Mouse (Mus musculus): ENCODE results near the gene Samhd1.

Samhd1 gene

GRCm38 (mm10) chr2:157102256-157102655 lies 32.8 kb downstream of the Samhd1 start:
- DNase-seq (ENCODE audit: extremely low read depth, insufficient read length, low spot score) = no peak

GRCm38 (mm10) chr2:157101650-157102049 lies 33.4 kb downstream of the Samhd1 start:
- no peak for DNase-seq (ENCODE audit: extremely low read depth, insufficient read length, low spot score)

GRCm38 (mm10) chr2:157100319-157100605 lies 34.8 kb downstream of the Samhd1 start:
- no peak for DNase-seq (ENCODE audit: extremely low read depth, insufficient read length, low spot score)

GRCm38 (mm10) chr2:157099532-157100318 lies 35.3 kb downstream of the Samhd1 start:
- DNase-seq (ENCODE audit: extremely low read depth, insufficient read length, low spot score) = no peak

- no peak for DNase-seq (ENCODE audit: extremely low read depth, insufficient read length, low spot score)
Measured at GRCm38 (mm10) chr2:157095005-157095755, 39.9 kb downstream of the Samhd1 start.

GRCm38 (mm10) chr2:157092024-157092423 lies 43.0 kb downstream of the Samhd1 start:
- DNase-seq (ENCODE audit: extremely low read depth, insufficient read length, low spot score) = no peak

GRCm38 (mm10) chr2:157087536-157088317 lies 47.3 kb downstream of the Samhd1 start:
- DNase-seq (ENCODE audit: extremely low read depth, insufficient read length, low spot score) = no peak

GRCm38 (mm10) chr2:157086796-157087195 lies 48.3 kb downstream of the Samhd1 start, which contains the start of gene Tldc2:
Tldc2 (plus strand) TSS chr2:157087055.
- DNase-seq (ENCODE audit: extremely low read depth, insufficient read length, low spot score) = no peak

GRCm38 (mm10) chr2:157084831-157085585 lies 50.1 kb downstream of the Samhd1 start:
- no peak for DNase-seq (ENCODE audit: extremely low read depth, insufficient read length, low spot score)

GRCm38 (mm10) chr2:157081960-157082359 lies 53.1 kb downstream of the Samhd1 start:
- no peak for DNase-seq (ENCODE audit: extremely low read depth, insufficient read length, low spot score)

- no peak for DNase-seq (ENCODE audit: extremely low read depth, insufficient read length, low spot score)
Measured at GRCm38 (mm10) chr2:157081331-157081730, 53.7 kb downstream of the Samhd1 start.

GRCm38 (mm10) chr2:157079701-157080180 lies 55.3 kb downstream of the Samhd1 start:
- DNase-seq (ENCODE audit: extremely low read depth, insufficient read length, low spot score) = no peak

- DNase-seq (ENCODE audit: extremely low read depth, insufficient read length, low spot score) = no peak
Measured at GRCm38 (mm10) chr2:157078793-157079700, 56.0 kb downstream of the Samhd1 start, which contains the start of gene Soga1. Soga1 (minus strand) TSS chr2:157079254.

GRCm38 (mm10) chr2:157078059-157078792 lies 56.8 kb downstream of the Samhd1 start:
- DNase-seq (ENCODE audit: extremely low read depth, insufficient read length, low spot score) = peak; percentile 76

GRCm38 (mm10) chr2:157077641-157078058 lies 57.4 kb downstream of the Samhd1 start:
- peak; percentile 87 for DNase-seq (ENCODE audit: extremely low read depth, insufficient read length, low spot score)

- DNase-seq (ENCODE audit: extremely low read depth, insufficient read length, low spot score) = no peak
Measured at GRCm38 (mm10) chr2:157077160-157077559, 57.9 kb downstream of the Samhd1 start.

GRCm38 (mm10) chr2:157076585-157076984 lies 58.5 kb downstream of the Samhd1 start:
- DNase-seq (ENCODE audit: extremely low read depth, insufficient read length, low spot score) = no peak

- DNase-seq (ENCODE audit: extremely low read depth, insufficient read length, low spot score) = no peak
Measured at GRCm38 (mm10) chr2:157075685-157076084, 59.4 kb downstream of the Samhd1 start.

GRCm38 (mm10) chr2:157075226-157075625 lies 59.8 kb downstream of the Samhd1 start:
- no peak for DNase-seq (ENCODE audit: extremely low read depth, insufficient read length, low spot score)

Data from 3134 (cell line).